Mouse (Mus musculus): ENCODE measurements around the gene Hivep2. TPM values are rescaled to one million over a fixed set of nuclear protein-coding genes. Genes with fewer than 3 reads are reported as not detected.

Hivep2 gene
- polyA plus RNA-seq, 1 experiment from 2014 or later: 21.0 TPM

- H3K4me2 ChIP-seq (ENCODE audit: low read depth, low read length): no peak overlapping the region
- no peak overlapping the region for H3K9ac ChIP-seq (replicated peaks; ENCODE audit: low read depth, low read length)
- H3K4me3 ChIP-seq (ENCODE audit: low read depth, low read length): no peak overlapping the region
- H3K9me3 ChIP-seq (ENCODE audit: control insufficient read depth, low read length): no peaks in the 10 kb centered on the region
- no peaks in the 10 kb centered on the region for H3K27me3 ChIP-seq (ENCODE audit: control insufficient read depth, insufficient read depth, low read length)
- peaks cover 2% of the 10 kb centered on the region; the same call in 1 of the 2 replicates for H3K4me1 ChIP-seq (ENCODE audit: control insufficient read depth, insufficient read depth, low read length)
- WGBS: 76% methylated on average over 1 of the region's 1 CpGs
- H3K36me3 ChIP-seq (ENCODE audit: control insufficient read depth, insufficient read depth, low read length): no peaks in the 10 kb centered on the region
- H3K27ac ChIP-seq (ENCODE audit: low read depth, low read length): no peak overlapping the region
- no peak for ATAC-seq (ENCODE audit: low read depth)
Observed at GRCm38 (mm10) chr10:14027751-14028150, 61.9 kb downstream of the Hivep2 start.

- Histone ChIP-seq H3K9me3 (ENCODE audit: control insufficient read depth, low read length) (no peaks in the 10 kb centered on the region), H3K27me3 (ENCODE audit: control insufficient read depth, insufficient read depth, low read length) (no peaks in the 10 kb centered on the region), H3K36me3 (ENCODE audit: control insufficient read depth, insufficient read depth, low read length) (no peaks in the 10 kb centered on the region), H3K4me2 (ENCODE audit: low read depth, low read length) (no peak overlapping the region), H3K4me1 (ENCODE audit: control insufficient read depth, insufficient read depth, low read length) (peaks cover 2% of the 10 kb centered on the region; the same call in 1 of the 2 replicates), H3K9ac (replicated peaks; ENCODE audit: low read depth, low read length) (no peak overlapping the region), H3K4me3 (ENCODE audit: low read depth, low read length) (no peak overlapping the region), H3K27ac (ENCODE audit: low read depth, low read length) (no peak overlapping the region)
- no peak for ATAC-seq (ENCODE audit: low read depth)
- WGBS: 91% methylated on average over 7 of the region's 7 CpGs
Observed at GRCm38 (mm10) chr10:14028956-14029355, 63.1 kb downstream of the Hivep2 start.

GRCm38 (mm10) chr10:14030458-14031035 is 64.7 kb downstream of the Hivep2 start:
- Histone ChIP-seq H3K4me1 (ENCODE audit: control insufficient read depth, insufficient read depth, low read length) (no peaks in the 10 kb centered on the region), H3K4me2 (ENCODE audit: low read depth, low read length) (no peak overlapping the region), H3K36me3 (ENCODE audit: control insufficient read depth, insufficient read depth, low read length) (no peaks in the 10 kb centered on the region), H3K27me3 (ENCODE audit: control insufficient read depth, insufficient read depth, low read length) (no peaks in the 10 kb centered on the region), H3K9ac (replicated peaks; ENCODE audit: low read depth, low read length) (no peak overlapping the region), H3K27ac (ENCODE audit: low read depth, low read length) (no peak overlapping the region), H3K9me3 (ENCODE audit: control insufficient read depth, low read length) (no peaks in the 10 kb centered on the region), H3K4me3 (ENCODE audit: low read depth, low read length) (no peak overlapping the region)
- 87% methylated on average over 14 of the region's 14 CpGs for WGBS
- ATAC-seq (ENCODE audit: low read depth): no peak

GRCm38 (mm10) chr10:14032532-14032931 is 66.7 kb downstream of the Hivep2 start:
- Histone ChIP-seq H3K4me2 (ENCODE audit: low read depth, low read length) (no peak overlapping the region), H3K9me3 (ENCODE audit: control insufficient read depth, low read length) (no peaks in the 10 kb centered on the region), H3K27ac (ENCODE audit: low read depth, low read length) (no peak overlapping the region), H3K27me3 (ENCODE audit: control insufficient read depth, insufficient read depth, low read length) (no peaks in the 10 kb centered on the region), H3K9ac (replicated peaks; ENCODE audit: low read depth, low read length) (no peak overlapping the region), H3K4me3 (ENCODE audit: low read depth, low read length) (no peak overlapping the region), H3K4me1 (ENCODE audit: control insufficient read depth, insufficient read depth, low read length) (peaks cover 3% of the 10 kb centered on the region; the same call in 1 of the 2 replicates), H3K36me3 (ENCODE audit: control insufficient read depth, insufficient read depth, low read length) (no peaks in the 10 kb centered on the region)
- no peak for ATAC-seq (ENCODE audit: low read depth)
- WGBS: 93% methylated on average over 2 of the region's 2 CpGs

- H3K4me3 ChIP-seq (ENCODE audit: low read depth, low read length): no peak overlapping the region
- no peak for ATAC-seq (ENCODE audit: low read depth)
- WGBS: 96% methylated on average over 7 of the region's 7 CpGs
- H3K9me3 ChIP-seq (ENCODE audit: control insufficient read depth, low read length): no peaks in the 10 kb centered on the region
- no peak overlapping the region for H3K9ac ChIP-seq (replicated peaks; ENCODE audit: low read depth, low read length)
- no peak overlapping the region for H3K4me2 ChIP-seq (ENCODE audit: low read depth, low read length)
- H3K36me3 ChIP-seq (ENCODE audit: control insufficient read depth, insufficient read depth, low read length): no peaks in the 10 kb centered on the region
- H3K4me1 ChIP-seq (ENCODE audit: control insufficient read depth, insufficient read depth, low read length): peaks cover 8% of the 10 kb centered on the region; the same call in 1 of the 2 replicates
- H3K27me3 ChIP-seq (ENCODE audit: control insufficient read depth, insufficient read depth, low read length): no peaks in the 10 kb centered on the region
- no peak overlapping the region for H3K27ac ChIP-seq (ENCODE audit: low read depth, low read length)
Observed at GRCm38 (mm10) chr10:14034046-14034445, 68.2 kb downstream of the Hivep2 start.

GRCm38 (mm10) chr10:14034790-14035189 is 68.9 kb downstream of the Hivep2 start:
- Histone ChIP-seq H3K27me3 (ENCODE audit: control insufficient read depth, insufficient read depth, low read length) (no peaks in the 10 kb centered on the region), H3K9ac (replicated peaks; ENCODE audit: low read depth, low read length) (no peak overlapping the region), H3K4me3 (ENCODE audit: low read depth, low read length) (no peak overlapping the region), H3K9me3 (ENCODE audit: control insufficient read depth, low read length) (no peaks in the 10 kb centered on the region), H3K4me2 (ENCODE audit: low read depth, low read length) (no peak overlapping the region), H3K27ac (ENCODE audit: low read depth, low read length) (no peak overlapping the region), H3K4me1 (ENCODE audit: control insufficient read depth, insufficient read depth, low read length) (peaks cover 8% of the 10 kb centered on the region; the same call in 1 of the 2 replicates), H3K36me3 (ENCODE audit: control insufficient read depth, insufficient read depth, low read length) (no peaks in the 10 kb centered on the region)
- ATAC-seq (ENCODE audit: low read depth): no peak
- 88% methylated on average over 7 of the region's 7 CpGs for WGBS

GRCm38 (mm10) chr10:14035607-14036006 is 69.7 kb downstream of the Hivep2 start:
- no peak overlapping the region for H3K9ac ChIP-seq (replicated peaks; ENCODE audit: low read depth, low read length)
- H3K4me2 ChIP-seq (ENCODE audit: low read depth, low read length): no peak overlapping the region
- no peaks in the 10 kb centered on the region for H3K27me3 ChIP-seq (ENCODE audit: control insufficient read depth, insufficient read depth, low read length)
- H3K4me1 ChIP-seq (ENCODE audit: control insufficient read depth, insufficient read depth, low read length): peaks cover 8% of the 10 kb centered on the region; the same call in 1 of the 2 replicates
- no peaks in the 10 kb centered on the region for H3K36me3 ChIP-seq (ENCODE audit: control insufficient read depth, insufficient read depth, low read length)
- WGBS: 47% methylated on average over 5 of the region's 5 CpGs
- ATAC-seq (ENCODE audit: low read depth): no peak
- H3K4me3 ChIP-seq (ENCODE audit: low read depth, low read length): no peak overlapping the region
- H3K9me3 ChIP-seq (ENCODE audit: control insufficient read depth, low read length): no peaks in the 10 kb centered on the region
- H3K27ac ChIP-seq (ENCODE audit: low read depth, low read length): no peak overlapping the region

GRCm38 (mm10) chr10:14036472-14036871 is 70.6 kb downstream of the Hivep2 start:
- H3K4me3 ChIP-seq (ENCODE audit: low read depth, low read length): no peak overlapping the region
- no peaks in the 10 kb centered on the region for H3K9me3 ChIP-seq (ENCODE audit: control insufficient read depth, low read length)
- 90% methylated on average over 6 of the region's 6 CpGs for WGBS

GRCm38 (mm10) chr10:14037977-14038489 is 72.2 kb downstream of the Hivep2 start:
- no peaks in the 10 kb centered on the region for H3K27me3 ChIP-seq (ENCODE audit: control insufficient read depth, insufficient read depth, low read length)
- WGBS: 63% methylated on average over 7 of the region's 7 CpGs
- H3K4me1 ChIP-seq (ENCODE audit: control insufficient read depth, insufficient read depth, low read length): peaks cover 8% of the 10 kb centered on the region; the same call in 1 of the 2 replicates
- no peak overlapping the region for H3K4me3 ChIP-seq (ENCODE audit: low read depth, low read length)
- no peaks in the 10 kb centered on the region for H3K9me3 ChIP-seq (ENCODE audit: control insufficient read depth, low read length)
- no peak overlapping the region for H3K4me2 ChIP-seq (ENCODE audit: low read depth, low read length)
- H3K27ac ChIP-seq (ENCODE audit: low read depth, low read length): no peak overlapping the region
- ATAC-seq (ENCODE audit: low read depth): peak; percentile 64; the same call in 1 of the 2 replicates
- H3K9ac ChIP-seq (replicated peaks; ENCODE audit: low read depth, low read length): no peak overlapping the region
- no peaks in the 10 kb centered on the region for H3K36me3 ChIP-seq (ENCODE audit: control insufficient read depth, insufficient read depth, low read length)

More at GRCm38 (mm10) chr10:14036472-14036871, 70.6 kb downstream of the Hivep2 start:
- H3K27ac ChIP-seq (ENCODE audit: low read depth, low read length): no peak overlapping the region
- H3K36me3 ChIP-seq (ENCODE audit: control insufficient read depth, insufficient read depth, low read length): no peaks in the 10 kb centered on the region
- H3K27me3 ChIP-seq (ENCODE audit: control insufficient read depth, insufficient read depth, low read length): no peaks in the 10 kb centered on the region
- H3K9ac ChIP-seq (replicated peaks; ENCODE audit: low read depth, low read length): no peak overlapping the region
- H3K4me2 ChIP-seq (ENCODE audit: low read depth, low read length): no peak overlapping the region
- peaks cover 8% of the 10 kb centered on the region; the same call in 1 of the 2 replicates for H3K4me1 ChIP-seq (ENCODE audit: control insufficient read depth, insufficient read depth, low read length)
- ATAC-seq (ENCODE audit: low read depth): no peak

Measured in neural tube, embryonic 14.5 days (tissue).